Mouse (Mus musculus) liver, adult 2 months (tissue): ENCODE measurements around the gene Gm43951.

Source experiments
- CTCF ChIP-seq: fragments of 200-500 bp; IDR thresholded peaks from 2 replicates; pipeline ENCODE4 v1.5.1; 2011; ENCODE audit warnings: low read depth, low read length, control low read depth
- POLR2A ChIP-seq: fragments of 200-500 bp; IDR thresholded peaks from 2 replicates; pipeline ENCODE4 v1.6.1; 2011; ENCODE audit warnings: low read length, control low read depth; ENCODE audit not compliant: insufficient read depth; ENCODE audit errors: extremely low read depth

GRCm38 (mm10) chr11:72232068-72232467 lies 25.4 kb upstream of the Gm43951 start:
- TF ChIP-seq CTCF (no peak), POLR2A (no peak)
